Mouse (Mus musculus) heart, adult 11 months (tissue): ENCODE measurements around the gene Spp2.

ENCODE experiments used
- DNase-seq: peaks from one replicate; pipeline ENCODE4 v3.0.0; 2022

Gene Spp2

DNA sequence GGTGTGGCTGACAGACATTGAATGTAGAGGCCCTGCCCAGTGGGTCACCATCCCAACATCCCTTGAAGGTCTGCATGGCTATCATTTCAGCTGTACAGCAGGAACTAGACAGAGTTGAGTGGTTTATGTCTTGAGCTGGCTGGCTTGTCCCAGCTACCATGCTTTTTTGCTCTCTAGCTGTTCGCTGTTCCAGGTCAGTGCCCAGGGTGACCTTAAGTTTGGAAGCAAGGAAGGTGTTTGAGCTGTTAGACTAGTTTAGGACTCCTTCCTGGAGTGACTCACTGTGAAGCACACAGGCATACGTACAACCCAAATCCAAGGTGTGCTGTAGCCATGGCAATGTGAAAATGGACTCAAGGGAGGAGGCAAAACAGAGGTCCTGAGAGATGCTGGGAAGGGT lies 61.6 kb downstream of the Spp2 start:
- DNase-seq = no peak

DNA sequence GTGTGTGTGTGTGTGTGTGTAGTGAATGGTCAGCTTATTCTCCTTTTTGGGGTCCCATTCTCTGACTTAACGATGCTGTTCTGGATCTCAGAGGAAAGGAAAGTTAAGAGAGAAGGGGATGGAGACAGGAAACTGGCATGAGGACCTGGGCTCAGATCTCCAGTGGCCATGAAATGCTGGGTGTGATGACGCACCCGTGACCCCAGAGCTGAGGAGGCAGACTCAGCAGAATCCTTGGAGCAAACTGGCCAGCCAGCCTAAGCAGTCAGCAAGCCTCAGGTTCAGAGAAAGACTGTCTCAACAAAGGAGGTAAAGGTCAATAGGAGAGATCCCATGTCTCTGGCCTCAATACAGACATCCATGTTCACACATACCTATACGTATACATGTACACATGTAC lies 63.0 kb downstream of the Spp2 start:
- no peak for DNase-seq

GRCm38 (mm10) chr1:88472258-88472657 lies 65.5 kb downstream of the Spp2 start:
- DNase-seq = no peak

DNA sequence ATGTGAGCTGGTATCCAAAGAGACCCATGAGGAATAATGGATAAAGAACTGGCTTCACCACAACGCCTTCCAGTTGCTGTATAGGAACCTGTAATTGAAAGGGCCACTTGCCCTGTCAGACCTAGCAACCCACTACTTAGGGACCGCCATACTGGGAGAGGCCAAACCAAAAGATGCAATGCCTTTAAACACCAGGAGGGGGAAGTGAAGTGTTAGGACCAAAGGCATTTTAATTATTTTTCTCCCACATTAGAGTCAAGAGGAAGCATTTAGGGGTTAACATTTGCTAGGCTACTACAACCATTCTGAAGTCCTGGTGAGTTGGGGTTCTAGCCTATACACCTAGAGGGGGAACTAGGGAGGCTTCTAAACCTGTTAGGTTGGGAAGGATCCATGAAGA lies 67.1 kb downstream of the Spp2 start:
- no peak for DNase-seq

- DNase-seq = peak; percentile 98
Measured at GRCm38 (mm10) chr1:88474598-88474997, 67.8 kb downstream of the Spp2 start.

DNA sequence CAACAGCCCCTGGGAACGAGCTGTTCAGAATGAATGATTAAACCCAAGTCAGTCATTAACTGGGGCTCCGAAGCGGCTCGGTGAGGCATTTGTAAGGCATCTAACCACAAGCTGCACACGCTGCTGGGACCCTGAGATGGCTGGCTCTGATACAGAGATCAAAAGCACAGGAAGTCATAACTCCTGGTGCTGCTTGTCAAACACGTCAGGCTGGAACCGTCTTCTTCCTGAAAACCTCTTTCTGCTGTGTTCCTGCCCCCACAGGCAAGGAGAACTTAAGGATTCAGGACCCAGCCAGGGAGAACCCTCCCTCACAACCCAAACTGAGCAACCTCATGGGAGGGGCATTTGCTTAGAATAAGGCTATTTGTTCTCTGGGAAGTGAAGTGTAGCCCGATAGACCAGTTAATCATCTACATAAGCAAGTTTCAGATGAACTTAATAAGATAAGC lies 68.8 kb downstream of the Spp2 start:
- no peak for DNase-seq
